Mouse (Mus musculus) layer of hippocampus, postnatal 10 days (tissue): Measurements from ENCODE around the gene Nkx2-3. TPM values are rescaled to one million over a fixed set of nuclear protein-coding genes. Genes with fewer than 3 reads are reported as not detected.
A peak's percentile ranks its signal among the peaks of the same experiment; 100 is the strongest.

Source experiments
- DNase-seq, 2 experiments: peaks; one replicate each; pipeline ENCODE4 v3.0.0; 2021; ENCODE audit warnings: low spot score in 2 of 2
- total RNA-seq, 2 experiments: library from RNA; stranded (reverse); gene quantifications; 2 replicates each; pipeline ENCODE4 v1.2.3; 2021

Nkx2-3 gene
- total RNA-seq, 2 experiments from 2014 or later: not detected

DNA sequence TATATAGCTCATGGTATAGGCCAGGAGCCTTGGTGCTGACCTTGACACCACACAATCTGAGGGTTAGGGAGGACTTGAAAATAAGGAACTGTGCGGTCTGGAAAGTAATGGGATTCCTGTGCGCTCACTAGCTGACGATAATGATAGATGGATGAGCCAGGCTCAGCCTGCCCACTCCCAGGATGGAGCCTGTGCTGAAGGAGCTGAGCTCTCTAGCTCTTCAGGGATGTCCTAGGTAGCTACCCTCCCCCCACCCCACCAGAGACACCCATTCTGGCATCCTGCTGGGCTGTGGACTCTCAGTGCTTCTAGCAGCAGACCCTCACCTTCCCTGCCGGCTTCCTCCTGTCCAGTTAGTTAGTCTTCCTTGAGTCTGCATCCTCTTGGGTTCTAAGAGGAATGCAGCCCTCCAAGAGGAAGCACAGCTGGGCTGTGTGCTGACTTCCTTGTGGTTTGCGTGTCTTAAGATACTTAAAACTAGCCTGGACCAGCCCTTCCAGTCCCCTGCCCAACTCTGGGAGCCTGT lies 6.4 kb downstream of the Nkx2-3 start:
- no peak for DNase-seq

- DNase-seq: no peak
Observed at GRCm38 (mm10) chr19:43619916-43620479, 7.9 kb downstream of the Nkx2-3 start.

GRCm38 (mm10) chr19:43623913-43624312 lies 11.8 kb downstream of the Nkx2-3 start:
- DNase-seq: no peak

- DNase-seq: no peak
Observed at GRCm38 (mm10) chr19:43626160-43626559, 14.0 kb downstream of the Nkx2-3 start.

DNA sequence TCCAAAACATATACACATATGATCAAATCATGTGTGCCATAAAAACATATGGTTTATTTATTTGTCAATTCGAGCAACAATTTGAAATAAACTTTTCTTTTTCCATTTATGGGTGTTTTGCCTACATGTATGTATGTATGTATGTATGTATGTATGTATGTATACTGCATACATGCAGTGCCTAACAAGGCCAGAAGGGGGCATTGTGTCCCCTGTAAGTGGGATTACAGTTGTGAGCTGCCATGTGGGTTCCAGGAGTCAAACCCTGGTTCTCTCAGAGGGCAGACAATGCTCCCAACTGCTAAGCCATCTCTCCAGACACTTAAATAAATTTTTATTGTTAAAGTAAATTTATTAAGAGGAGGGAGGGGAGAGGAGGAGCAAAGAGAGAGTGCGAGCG lies 15.2 kb downstream of the Nkx2-3 start:
- no peak for DNase-seq

DNA sequence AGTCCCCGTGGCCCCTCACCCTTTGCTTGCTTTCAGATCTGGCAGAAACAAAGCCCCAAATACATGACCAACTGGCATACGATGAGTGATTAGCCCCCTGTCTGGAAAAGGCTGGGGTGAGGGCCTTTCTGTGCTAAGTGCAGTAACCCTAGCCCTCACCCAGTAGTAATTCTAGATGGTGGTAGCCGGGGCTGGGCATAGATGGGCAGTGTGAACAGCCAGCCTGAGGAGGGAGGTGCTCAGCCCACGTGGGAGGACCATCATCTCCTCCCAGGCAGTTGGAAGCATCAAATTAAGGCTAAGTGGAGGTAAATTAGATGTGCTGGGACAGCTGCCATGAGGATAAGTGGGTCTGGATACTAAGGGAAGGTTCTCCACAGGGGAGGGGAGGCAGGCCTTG lies 17.0 kb downstream of the Nkx2-3 start:
- DNase-seq: no peak

GRCm38 (mm10) chr19:43630466-43631251 lies 18.5 kb downstream of the Nkx2-3 start:
- DNase-seq: peak; percentile 84 to 86

GRCm38 (mm10) chr19:43641833-43642232 lies 29.7 kb downstream of the Nkx2-3 start:
- no peak for DNase-seq

DNA sequence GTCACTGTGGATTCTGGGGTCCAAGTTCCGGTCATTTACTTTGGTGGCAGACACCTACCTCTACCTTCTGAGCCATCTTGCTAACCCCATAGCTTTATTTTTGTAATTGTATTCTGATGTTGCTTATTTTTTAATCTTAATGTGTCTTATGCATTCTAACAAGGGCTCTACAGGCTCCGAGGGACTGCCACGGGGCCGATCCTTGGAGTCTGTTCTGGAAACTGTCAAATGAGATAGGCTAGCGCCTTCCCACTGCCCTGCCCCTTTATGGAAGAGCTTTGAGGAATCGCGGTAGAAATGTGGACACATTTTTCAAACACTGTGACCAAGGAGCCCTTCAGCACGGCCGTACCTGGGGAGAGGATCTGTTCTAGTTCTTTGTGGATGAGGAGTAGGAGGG lies 30.7 kb downstream of the Nkx2-3 start:
- no peak for DNase-seq

GRCm38 (mm10) chr19:43645508-43645907 lies 33.4 kb downstream of the Nkx2-3 start:
- no peak for DNase-seq

- DNase-seq: no peak
Observed at GRCm38 (mm10) chr19:43646852-43647251, 34.7 kb downstream of the Nkx2-3 start.

GRCm38 (mm10) chr19:43647261-43647660 lies 35.1 kb downstream of the Nkx2-3 start:
- no peak for DNase-seq

GRCm38 (mm10) chr19:43648343-43648742 lies 36.2 kb downstream of the Nkx2-3 start:
- no peak for DNase-seq

DNA sequence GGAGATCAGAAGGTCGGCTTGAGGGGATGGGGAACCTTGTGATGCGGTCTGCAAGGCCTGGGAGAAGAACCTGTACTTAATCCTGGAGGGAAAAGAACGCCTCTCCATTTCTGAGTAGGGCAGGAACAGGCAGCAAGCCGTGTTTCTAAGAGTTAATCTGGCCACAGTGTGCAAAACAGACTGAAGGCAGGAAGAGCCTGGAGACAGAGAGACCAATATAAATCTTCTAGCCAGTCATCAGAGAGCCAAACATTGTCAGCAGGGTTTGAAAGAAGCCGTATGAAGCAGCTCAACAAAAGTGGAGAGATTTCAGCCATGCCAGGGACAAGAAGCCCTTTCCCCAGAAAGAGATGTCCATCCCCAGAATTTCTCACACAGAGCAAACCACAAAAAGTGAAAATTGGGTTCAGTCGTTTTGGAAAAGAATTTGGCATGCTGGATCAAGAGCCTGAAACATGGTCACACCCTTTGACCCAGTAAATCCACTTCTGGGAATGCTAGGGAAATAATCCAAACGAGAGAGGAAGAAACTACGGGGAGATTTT lies 39.2 kb downstream of the Nkx2-3 start:
- no peak for DNase-seq

- DNase-seq: peak; percentile 76 to 84
Observed at GRCm38 (mm10) chr19:43655735-43656492, 43.8 kb downstream of the Nkx2-3 start.

- DNase-seq: no peak
Observed at GRCm38 (mm10) chr19:43659632-43660031, 47.5 kb downstream of the Nkx2-3 start.

GRCm38 (mm10) chr19:43660774-43661173 lies 48.6 kb downstream of the Nkx2-3 start:
- DNase-seq: no peak

- DNase-seq: no peak
Observed at GRCm38 (mm10) chr19:43662176-43662967, 50.2 kb downstream of the Nkx2-3 start.

GRCm38 (mm10) chr19:43663471-43663870 lies 51.3 kb downstream of the Nkx2-3 start:
- no peak for DNase-seq
